Mouse (Mus musculus) thymus, postnatal 10 days (tissue): ENCODE measurements around the gene D430041D05Rik.
"Not testable (repeated sequence)": the region's sequence is repeated elsewhere in the genome, so short reads cannot be mapped to it uniquely, and the experiment has no call there.

Experiments used
- DNase-seq, 2 experiments: peaks; one replicate each; pipeline ENCODE4 v3.0.0; 2021; ENCODE audit warnings: low spot score in 2 of 2

Gene D430041D05Rik

DNA sequence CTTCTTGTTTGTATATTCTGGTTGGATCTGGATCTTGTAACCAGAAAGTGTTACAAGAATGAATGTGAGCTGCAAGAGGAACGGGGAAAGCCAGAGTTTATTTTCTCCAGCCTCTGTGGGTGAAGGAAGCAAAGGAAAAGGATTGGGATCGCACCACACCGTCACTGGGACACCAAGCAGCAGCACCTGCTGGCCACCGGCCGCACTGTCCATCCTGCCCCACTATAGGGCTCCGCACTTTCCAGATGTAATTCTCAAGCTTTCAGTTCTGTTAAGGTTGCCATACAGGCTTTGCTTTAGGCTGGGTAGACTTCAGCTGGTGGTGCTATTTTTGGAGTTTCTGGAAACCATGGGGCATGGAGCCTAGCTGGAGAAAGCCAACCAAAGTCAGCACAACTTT, 290.5 kb downstream of the D430041D05Rik start:
- DNase-seq, result no peak

DNA sequence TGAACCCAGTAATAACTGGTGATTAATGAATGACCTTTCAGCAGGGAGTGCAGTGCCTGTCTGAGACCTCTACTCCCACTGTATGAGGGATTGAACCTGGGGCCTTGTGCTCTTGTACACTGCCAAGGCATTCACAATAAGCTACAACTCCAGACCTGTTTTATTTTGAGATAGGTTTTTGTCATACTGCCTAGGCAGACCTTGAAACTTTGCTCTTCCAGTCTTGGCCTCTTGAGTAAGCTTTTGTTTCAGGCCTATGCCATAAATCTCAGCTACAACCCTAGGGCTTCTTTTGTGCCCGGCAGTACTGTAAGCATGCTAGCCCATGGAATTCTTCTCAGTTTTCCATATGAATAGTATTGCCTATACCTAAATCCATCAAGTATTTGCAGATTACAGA, 291.7 kb downstream of the D430041D05Rik start:
- DNase-seq, result no peak

DNA sequence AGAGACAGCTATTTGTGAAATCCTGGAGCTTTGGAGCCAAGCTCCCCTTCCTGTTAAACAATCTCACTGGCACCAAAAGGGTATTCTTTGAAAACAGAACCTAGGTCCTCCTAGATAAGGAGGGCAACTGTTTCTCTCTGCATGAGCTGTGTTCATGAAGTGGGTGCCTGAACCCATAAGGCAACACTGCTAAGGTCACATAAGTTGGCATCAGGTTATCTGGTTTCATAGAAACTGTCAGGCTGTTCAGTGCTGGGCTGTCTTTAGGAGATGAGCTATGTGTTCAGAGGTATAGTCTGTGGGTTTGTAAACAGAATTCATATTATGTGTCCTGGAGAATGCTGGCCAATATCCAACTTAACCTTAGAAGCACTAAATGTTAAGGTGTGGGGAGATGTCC, 293.6 kb downstream of the D430041D05Rik start:
- not testable (repeated sequence) for DNase-seq

DNA sequence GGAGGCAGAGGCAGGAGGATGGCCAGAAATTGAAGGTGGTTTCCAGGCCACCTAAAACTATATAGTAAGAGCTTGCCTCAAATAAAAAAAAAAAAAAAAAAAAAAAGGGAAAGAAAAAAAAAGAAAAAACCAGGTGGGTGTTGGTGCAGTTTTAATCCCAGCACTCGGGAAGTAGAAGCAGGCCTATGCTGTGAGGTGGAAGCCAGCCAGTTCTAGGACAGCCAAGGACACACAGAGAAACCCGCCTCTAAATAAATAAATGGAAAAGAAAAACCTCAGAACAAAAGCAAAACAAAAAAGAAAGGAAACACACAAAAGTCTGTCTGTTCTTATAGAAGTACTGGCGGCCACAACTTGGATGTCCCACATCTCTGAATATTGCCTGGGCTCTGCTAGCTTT, 295.9 kb downstream of the D430041D05Rik start:
- no peak for DNase-seq

DNA sequence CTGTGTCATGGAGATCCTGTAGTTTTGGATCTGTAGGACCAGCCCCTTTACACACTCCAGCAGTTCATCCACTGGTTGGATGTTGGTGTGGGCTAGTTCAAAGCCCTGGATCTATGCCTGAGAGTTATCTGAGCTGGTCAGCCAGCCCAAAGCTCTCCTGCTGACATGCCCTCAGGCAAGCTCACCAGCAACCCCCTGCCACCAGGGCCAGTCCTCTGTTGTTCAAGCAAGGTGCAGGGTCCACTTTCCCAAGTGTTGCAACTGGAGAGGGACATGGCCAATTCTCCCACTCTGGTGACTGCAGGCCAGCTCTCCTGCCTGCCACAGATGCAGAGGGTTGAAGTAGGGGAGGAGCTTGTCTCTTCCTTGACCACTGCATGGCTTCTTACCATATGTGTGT, 297.2 kb downstream of the D430041D05Rik start:
- not testable (repeated sequence) for DNase-seq

DNA sequence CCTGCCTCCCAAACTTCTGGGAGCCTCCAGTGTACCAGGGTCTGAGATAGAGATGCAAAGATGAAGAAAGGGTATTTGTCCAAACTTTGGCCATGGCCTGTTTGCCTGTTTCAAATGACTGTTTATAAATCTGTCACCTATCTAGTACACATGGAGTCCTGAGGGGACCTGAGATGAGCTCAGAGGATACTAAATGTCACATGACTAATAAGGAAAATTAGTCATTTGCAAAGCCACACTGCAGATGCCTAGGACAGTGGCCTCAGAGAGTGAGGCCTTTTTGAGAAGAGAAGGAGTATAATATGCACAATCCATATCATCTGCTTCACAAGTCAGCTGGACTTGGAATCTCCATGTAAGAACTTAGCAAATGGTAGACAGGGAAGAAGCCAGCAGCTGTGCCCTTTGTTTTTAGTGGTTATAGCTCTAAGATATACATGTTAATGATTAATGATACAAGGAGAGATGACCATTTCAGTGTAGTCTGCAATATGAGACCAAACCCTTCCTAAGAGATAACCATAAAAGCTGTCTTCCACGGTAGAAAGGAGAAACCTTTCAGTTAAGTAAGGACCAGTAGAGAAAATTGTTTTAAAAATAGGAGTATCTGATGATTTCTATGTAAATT, 299.5 kb downstream of the D430041D05Rik start:
- DNase-seq, result not testable (repeated sequence)

DNA sequence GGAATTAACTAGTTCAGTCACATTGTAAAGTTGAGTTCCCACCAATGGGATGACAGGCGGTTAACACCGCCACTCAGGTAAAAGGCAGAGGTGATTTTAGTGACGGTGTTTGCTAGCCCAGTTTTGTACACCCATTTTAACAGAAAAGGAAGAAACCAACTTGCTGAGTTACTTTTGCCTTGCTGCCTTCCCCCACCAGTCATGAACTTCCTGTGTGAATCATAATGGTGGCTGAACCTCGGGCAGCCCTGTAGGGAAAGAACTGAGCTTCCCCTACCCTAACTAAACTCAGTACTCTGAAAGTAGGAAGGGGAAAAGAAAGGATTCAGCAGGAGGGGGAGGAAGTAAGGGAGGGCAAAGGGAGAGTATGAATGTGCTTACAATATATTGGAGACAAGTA, 300.8 kb downstream of the D430041D05Rik start:
- no peak for DNase-seq

DNA sequence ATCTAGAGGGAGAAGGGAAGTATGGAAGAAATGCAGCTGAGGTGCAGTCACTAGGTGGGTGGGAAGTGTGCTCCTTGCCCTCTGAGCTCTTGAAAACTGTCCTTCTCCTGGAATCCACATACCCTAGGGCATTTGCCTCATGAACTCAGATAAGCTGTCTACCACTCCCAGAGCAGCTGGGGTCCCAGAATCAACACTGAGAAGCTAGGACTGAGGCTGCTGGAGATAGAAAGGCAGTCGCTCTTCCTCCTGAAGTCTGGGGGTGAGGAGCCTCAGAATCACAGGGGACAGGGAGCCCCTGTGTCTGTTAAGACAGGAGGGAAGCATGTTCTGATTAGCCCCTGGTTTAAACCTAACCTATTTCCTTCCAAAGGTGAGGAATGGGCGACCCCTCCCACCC, 301.3 kb downstream of the D430041D05Rik start:
- DNase-seq, result no peak

DNA sequence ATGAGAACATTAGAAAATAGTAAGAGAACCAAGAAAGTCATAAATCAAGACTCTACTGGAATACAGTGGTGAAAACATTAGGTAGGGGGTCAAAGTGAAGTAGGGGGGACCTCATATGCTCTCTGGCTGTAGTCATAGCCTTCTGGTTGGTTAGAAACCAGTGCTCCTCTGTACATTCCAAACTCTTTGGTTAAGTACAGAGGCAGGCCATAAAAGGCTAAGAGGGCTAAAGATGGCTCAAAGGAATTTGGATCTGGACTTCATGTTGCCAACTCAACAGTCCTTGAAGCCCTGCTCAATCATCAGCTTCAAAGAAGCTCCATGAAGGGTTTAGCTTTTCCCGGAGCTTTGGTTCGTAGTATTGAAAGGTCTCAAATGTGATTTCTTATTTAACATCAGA, 301.8 kb downstream of the D430041D05Rik start:
- not testable (repeated sequence) for DNase-seq

DNA sequence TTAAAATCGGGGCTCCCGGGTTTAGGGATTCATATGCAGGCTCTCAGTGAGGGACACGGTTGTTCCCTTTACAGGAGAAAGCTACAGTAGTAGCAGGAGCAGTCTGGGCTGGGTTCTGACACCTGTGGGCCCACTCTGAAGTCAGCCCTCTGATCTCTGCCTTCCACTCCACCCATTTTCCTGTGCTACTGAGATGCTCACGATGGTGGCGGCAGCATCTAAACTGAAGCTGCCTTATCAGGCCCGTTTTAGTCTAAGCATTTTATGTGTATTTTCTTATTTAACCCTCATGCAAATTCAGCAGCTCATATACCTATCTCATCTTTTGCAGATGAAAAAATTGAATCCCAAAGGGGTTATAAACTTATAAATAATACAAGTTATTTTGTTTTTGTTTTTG, 306.0 kb downstream of the D430041D05Rik start:
- DNase-seq, result no peak

DNA sequence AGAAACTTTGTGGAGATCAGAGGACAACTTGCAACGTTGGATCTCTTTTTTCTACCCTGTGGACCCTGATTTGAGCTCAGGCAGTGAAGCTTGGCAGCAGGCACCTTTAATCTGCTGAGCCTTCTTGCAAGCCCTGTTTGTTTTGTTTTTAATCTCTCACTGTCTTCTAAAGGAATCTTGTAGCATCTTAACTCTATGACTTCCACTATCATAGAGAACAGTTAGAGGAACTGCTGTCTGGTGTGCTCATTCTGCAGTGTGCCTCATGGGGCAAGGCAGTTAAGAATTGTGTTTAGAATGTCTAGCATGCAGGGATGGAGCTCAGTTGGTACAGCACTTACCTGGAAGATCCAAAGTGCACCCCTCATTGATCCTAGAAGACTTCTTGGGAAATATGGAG, 310.9 kb downstream of the D430041D05Rik start:
- no peak for DNase-seq

DNA sequence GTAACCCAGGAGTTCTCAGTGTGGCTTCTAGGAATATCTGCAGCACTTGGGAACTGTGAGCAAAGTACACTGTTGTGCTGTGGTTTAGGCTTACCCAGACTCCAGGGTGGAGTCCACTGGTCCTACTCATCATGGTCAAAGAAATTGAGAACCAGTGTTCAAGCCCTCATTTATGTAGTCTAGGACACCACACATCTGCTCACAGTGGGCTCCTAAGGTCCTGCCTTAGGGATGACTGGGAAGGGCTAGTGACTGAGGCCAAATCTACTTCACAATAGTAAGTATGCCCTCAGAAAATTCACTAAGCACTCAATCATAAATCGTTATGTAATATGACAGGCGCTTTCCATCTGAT, 311.6 kb downstream of the D430041D05Rik start:
- no peak for DNase-seq

DNA sequence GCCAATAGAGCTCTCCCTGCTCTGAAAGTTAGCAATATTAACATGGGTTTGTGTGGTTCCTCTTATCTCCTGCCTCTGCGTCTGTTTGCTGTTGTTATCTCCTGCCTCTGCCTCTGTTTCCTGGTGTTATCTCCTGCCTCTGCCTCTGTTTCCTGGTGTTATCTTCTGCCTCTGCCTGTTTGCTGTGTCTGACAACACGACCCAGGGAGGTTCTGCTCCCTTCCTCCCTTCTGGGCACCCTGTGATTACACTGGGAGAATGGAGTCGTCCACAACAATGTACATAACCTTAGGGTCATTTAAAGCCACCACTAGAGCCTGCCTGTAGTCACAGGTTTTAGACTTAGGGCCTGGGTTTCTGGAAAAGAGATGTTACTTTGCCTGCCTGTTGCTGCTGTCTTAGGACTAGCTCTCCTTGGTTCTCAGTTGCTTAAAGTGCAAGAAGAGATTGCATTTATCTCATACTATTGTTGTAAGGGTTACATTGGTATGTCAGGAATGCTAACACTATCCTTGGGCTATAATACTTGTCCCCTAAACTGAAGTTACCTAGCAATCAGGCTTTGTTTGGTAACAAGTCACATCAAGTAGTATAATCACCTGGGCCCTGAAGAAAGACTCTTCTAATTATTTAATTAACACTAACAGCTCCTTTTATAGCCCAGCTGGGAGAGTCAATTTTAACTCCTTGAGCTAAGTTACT, 312.1 kb downstream of the D430041D05Rik start:
- DNase-seq, result no peak

DNA sequence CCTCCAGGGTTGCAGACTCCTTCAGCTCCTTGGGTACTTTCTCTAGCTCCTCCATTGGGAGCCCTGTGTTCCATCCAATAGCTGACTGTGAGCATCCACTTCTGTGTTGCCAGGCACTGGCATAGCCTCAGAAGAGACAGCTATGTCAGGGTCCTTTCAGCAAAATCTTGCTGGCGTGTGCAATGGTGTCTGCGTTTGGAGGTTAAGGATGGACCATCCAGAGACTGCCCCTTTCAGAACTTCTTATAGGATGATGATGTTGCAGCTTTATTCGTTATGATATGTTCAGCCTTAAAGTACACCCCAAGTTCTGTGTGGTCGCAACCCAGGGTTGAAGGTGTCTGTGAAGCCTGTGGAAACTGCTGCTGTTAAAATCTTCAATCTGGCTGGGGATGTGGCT, 313.4 kb downstream of the D430041D05Rik start:
- not testable (repeated sequence) for DNase-seq

DNA sequence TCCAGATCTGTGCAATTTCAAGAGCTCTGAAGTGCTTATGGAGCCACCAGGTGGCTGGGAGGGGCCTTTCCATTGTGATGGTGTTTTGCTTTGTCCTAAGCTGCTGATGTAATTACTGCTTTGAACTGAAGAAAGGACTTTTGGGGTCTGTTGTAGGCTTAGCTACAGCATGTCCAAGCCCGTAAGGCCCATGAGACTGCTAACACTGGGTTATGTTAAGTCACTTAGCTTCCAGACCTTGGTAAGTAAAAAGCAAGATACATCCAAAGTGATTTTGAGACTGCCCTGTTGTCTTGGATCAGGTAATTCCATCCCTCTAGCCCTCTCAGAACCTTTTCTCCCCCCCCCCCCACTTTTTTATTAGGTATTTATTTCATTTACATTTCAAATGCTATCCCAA, 314.0 kb downstream of the D430041D05Rik start:
- DNase-seq, result not testable (repeated sequence)

DNA sequence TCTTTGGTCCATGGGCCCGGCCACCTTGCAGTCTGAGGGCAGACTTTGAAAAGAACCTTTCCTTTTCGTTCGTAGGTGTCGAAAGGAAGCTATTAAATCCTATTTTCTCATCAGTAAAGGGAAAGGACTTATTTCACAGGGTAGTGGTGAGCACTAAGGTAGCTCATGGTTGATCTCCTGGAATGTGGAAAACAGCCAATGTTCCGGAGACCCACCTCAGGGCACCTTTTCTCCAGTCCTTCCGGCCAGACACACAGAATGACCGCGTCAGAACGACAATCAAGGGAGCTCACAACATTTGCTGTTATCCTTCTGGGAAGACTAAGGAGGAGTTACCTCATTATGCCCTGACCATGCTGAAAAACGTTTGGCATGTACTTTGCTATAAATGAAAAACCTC, 314.6 kb downstream of the D430041D05Rik start:
- DNase-seq, result no peak

DNA sequence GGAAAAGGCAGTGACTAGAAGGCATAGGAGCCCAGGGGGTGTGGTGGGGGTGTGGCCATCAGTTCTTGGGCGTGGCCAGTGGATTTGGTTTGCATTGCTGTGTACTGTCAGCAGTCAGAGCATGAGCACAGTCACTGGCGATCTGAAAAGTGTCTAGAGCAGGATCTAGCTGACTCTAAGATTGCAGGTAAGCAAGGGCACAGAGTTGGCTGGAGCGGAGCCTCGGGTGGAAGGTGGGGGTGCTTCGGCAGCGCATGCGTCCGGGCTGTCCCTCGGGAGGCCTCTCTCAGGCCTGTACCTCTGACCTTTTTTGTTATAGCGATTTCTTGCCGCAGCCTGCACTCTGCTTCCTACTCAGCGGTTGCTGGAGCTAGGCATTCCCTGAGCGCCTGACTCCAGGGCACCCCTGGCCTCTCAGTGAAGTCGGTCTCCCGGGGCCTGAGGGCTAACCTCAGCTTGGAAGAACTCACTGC, 315.0 kb downstream of the D430041D05Rik start, which contains the start of gene Cd59a:
Gene Cd59a (plus strand): TSS at position 61 of the 473 bp plus-strand sequence.
- DNase-seq, result peak in 1 of 2 experiments; percentile 14

DNA sequence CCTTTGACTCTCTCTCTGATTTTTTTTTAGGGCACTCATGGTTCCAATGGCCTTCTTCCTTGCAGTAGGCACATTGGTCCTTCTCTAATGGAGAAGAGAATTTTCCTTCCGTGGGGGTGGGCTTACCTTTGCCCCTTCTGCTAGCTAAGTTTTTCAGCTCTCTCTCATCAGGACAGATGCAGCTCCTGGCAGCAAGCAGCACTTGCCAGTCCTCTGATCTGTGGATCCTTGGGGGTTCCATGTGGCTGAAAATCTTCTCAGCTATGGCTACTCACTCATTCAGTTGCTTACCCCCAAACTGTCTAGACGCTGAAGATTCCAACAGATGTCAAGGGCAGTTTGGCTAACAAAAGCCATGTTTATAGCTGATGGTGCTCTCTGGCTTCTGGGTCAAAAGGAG, 317.5 kb downstream of the D430041D05Rik start:
- DNase-seq, result no peak
